Mouse (Mus musculus) bone marrow, adult 2 months (tissue): Measurements from ENCODE around the gene Rnf5.

Source experiments
- CTCF ChIP-seq: fragments of 200-500 bp; IDR thresholded peaks from 2 replicates; pipeline ENCODE4 v1.5.1; 2011; ENCODE audit warnings: low read length, control low read depth; ENCODE audit not compliant: control insufficient read depth, insufficient read depth
- POLR2A ChIP-seq: fragments of 200-500 bp; IDR thresholded peaks from 2 replicates; pipeline ENCODE4 v1.6.1; 2011; ENCODE audit warnings: low read depth, mild to moderate bottlenecking, control low read depth, low read length, borderline replicate concordance; ENCODE audit not compliant: control insufficient read depth

GRCm38 (mm10) chr17:34559116-34559515 is 44.4 kb downstream of the Rnf5 start:
- TF ChIP-seq POLR2A (no peak), CTCF (no peak)
